Mouse (Mus musculus) erythroblast, embryonic 14.5 days (primary cell): ENCODE results near the gene Hmgxb4.

ENCODE experiments used
- GATA1 ChIP-seq: IDR thresholded peaks from 2 replicates; pipeline ENCODE4 v1.6.1; 2012; ENCODE audit warnings: low read length, inconsistent platforms, mixed read lengths
- TAL1 ChIP-seq: IDR thresholded peaks from 3 replicates; pipeline ENCODE4 v1.6.1; 2012; ENCODE audit warnings: low read length, inconsistent platforms, mixed read lengths

GRCm38 (mm10) chr8:75033511-75034243 lies 40.5 kb downstream of the Hmgxb4 start, which contains the start of gene Tom1:
- TF ChIP-seq TAL1 (no peak), GATA1 (no peak)
